18 mouse cellular contexts compared by ENCODE assay signal in the genomic region with DNA sequence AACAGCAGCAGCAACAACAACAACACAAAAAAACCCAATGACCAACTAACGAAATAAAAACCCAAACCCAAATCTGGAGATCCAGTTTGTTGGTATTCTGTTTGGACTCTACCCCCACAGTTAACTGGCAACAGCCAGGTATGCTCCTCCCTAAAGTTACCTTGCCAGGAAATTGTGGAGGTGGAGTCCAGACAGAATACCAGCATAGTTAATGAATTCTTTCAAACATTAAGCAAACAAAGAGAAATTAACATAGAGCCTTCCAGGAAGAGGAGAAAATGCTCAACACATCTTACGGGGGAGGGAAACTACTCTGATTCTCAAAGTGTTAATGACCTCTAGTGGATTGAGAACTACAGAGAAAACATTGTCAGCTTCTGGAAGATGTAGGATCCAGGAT.
DNase-seq lines count a peak whose midpoint lies in the region; ATAC-seq and TF ChIP-seq lines count a peak whose summit lies in the region.
"Had no signal": no experiment of that assay in that cellular context is flagged by ENCODE, and none has a peak within 500 bp of the region (broad histone marks: within the 10 kb centered on the region; RNA-seq: fewer than 3 reads in every experiment).

No protein-coding gene starts in this region.

- no peaks in the 10 kb centered on the region; the same call in 1 of the 2 replicates for H3K4me1 ChIP-seq in kidney, adult 2 months (ENCODE audit: control insufficient read depth, insufficient read depth, low read length)
- no peaks in the 10 kb centered on the region for H3K4me1 ChIP-seq in kidney, embryonic 16.5 days (ENCODE audit: insufficient read depth, low read length)
- no peaks in the 10 kb centered on the region for H3K4me1 ChIP-seq in liver, embryonic 11.5 days (replicated peaks; ENCODE audit: control insufficient read depth, insufficient read depth, low read length)
- H3K4me1 ChIP-seq: embryonic facial prominence, embryonic 10.5 days; heart, embryonic 13.5 days; hindbrain, embryonic 15.5 days had no signal

- no peaks in the 10 kb centered on the region for H3K27me3 ChIP-seq in kidney, adult 2 months (replicated peaks; ENCODE audit: control insufficient read depth, insufficient read depth, low read length)
- no peaks in the 10 kb centered on the region for H3K27me3 ChIP-seq in kidney, embryonic 16.5 days (ENCODE audit: insufficient read depth, low read length)
- H3K27me3 ChIP-seq in liver, embryonic 11.5 days (replicated peaks; ENCODE audit: control insufficient read depth, insufficient read depth, low read length) = no peaks in the 10 kb centered on the region
- H3K27me3 ChIP-seq: forebrain, embryonic 13.5 days; heart, embryonic 13.5 days; hindbrain, embryonic 15.5 days had no signal

- peak; percentile 82 for DNase-seq in kidney, adult 2 months
- DNase-seq in ES-CJ7 (ENCODE audit: low read depth, low spot score) (peak; percentile 81), R1 (ENCODE audit: low read depth, low spot score) (peak; percentile 86)
- DNase-seq in kidney, postnatal 36 days = peak; percentile 43 to 48
- DNase-seq in layer of hippocampus, adult 8-10 months (ENCODE audit: low spot score in 2 of 2) = no peak
- no peak for DNase-seq in liver, embryonic 11.5 days (ENCODE audit: low spot score)
- DNase-seq: adrenal gland, postnatal 10 days; cerebellum, adult 11-12 months; cerebellum, postnatal 10 days; forebrain, postnatal 0 days; gastrocnemius, postnatal 14 days; heart, postnatal 36 days had no signal

- no peak for TF ChIP-seq CTCF in kidney, adult 2 months (conservative IDR thresholded peaks at IDR 0.05; ENCODE audit: insufficient read depth, insufficient read length, low read depth, low read length)

- H3K36me3 ChIP-seq in kidney, adult 2 months (ENCODE audit: control insufficient read depth, insufficient read depth, low read length) = no peaks in the 10 kb centered on the region
- no peaks in the 10 kb centered on the region for H3K36me3 ChIP-seq in kidney, embryonic 16.5 days (ENCODE audit: insufficient read depth, low read length)
- H3K36me3 ChIP-seq in liver, embryonic 11.5 days (ENCODE audit: control insufficient read depth, insufficient read depth, low read length) = no peaks in the 10 kb centered on the region
- H3K36me3 ChIP-seq: embryonic facial prominence, embryonic 10.5 days; heart, embryonic 13.5 days; hindbrain, embryonic 15.5 days had no signal

- WGBS in kidney, adult 2 months = 28% methylated on average over 2 of the region's 2 CpGs
- WGBS in kidney, embryonic 16.5 days = 65% methylated on average over 2 of the region's 2 CpGs
- 66% methylated on average over 2 of the region's 2 CpGs for WGBS in liver, embryonic 11.5 days

- H3K9me3 ChIP-seq in kidney, embryonic 16.5 days (ENCODE audit: low read length) = no peaks in the 10 kb centered on the region
- no peaks in the 10 kb centered on the region for H3K9me3 ChIP-seq in liver, embryonic 11.5 days (ENCODE audit: control insufficient read depth, low read length)
- H3K9me3 ChIP-seq: embryonic facial prominence, embryonic 10.5 days; forebrain, embryonic 13.5 days; heart, embryonic 13.5 days; hindbrain, embryonic 15.5 days had no signal

- TF ChIP-seq POLR2A in kidney, adult 2 months (IDR thresholded peaks at IDR 0.05; ENCODE audit: low read depth, low read length) = no peak

- H3K9ac ChIP-seq in kidney, embryonic 16.5 days (replicated peaks; ENCODE audit: low read length) = no peak overlapping the region
- H3K9ac ChIP-seq in liver, embryonic 11.5 days (ENCODE audit: low read depth, low read length) = no peak overlapping the region
- H3K9ac ChIP-seq: forebrain, embryonic 13.5 days; forebrain, postnatal 0 days; heart, embryonic 13.5 days; hindbrain, embryonic 15.5 days had no signal

- H3K4me3 ChIP-seq in kidney, adult 2 months (ENCODE audit: insufficient read depth, low read depth, low read length) = no peak overlapping the region
- no peak overlapping the region for H3K4me3 ChIP-seq in kidney, embryonic 16.5 days (ENCODE audit: low read length)
- no peak overlapping the region for H3K4me3 ChIP-seq in liver, embryonic 11.5 days (ENCODE audit: low read depth, low read length)
- H3K4me3 ChIP-seq: embryonic facial prominence, embryonic 10.5 days; forebrain, embryonic 13.5 days; heart, embryonic 13.5 days; hindbrain, embryonic 15.5 days had no signal

- H3K27ac ChIP-seq in kidney, adult 2 months (ENCODE audit: insufficient read depth, low read depth, low read length) = no peak overlapping the region
- H3K27ac ChIP-seq in kidney, embryonic 16.5 days (ENCODE audit: low read length) = no peak overlapping the region
- no peak overlapping the region for H3K27ac ChIP-seq in liver, embryonic 11.5 days (ENCODE audit: low read depth, low read length)
- H3K27ac ChIP-seq: embryonic facial prominence, embryonic 10.5 days; forebrain, embryonic 13.5 days; heart, embryonic 13.5 days; hindbrain, embryonic 15.5 days had no signal

- H3K4me2 ChIP-seq in kidney, embryonic 16.5 days (replicated peaks; ENCODE audit: low read depth, low read length) = no peak overlapping the region
- H3K4me2 ChIP-seq in liver, embryonic 11.5 days = no peak overlapping the region
- H3K4me2 ChIP-seq: forebrain, embryonic 13.5 days; heart, embryonic 13.5 days; hindbrain, embryonic 15.5 days had no signal

- no peak for ATAC-seq in kidney, embryonic 16.5 days (ENCODE audit: low FRiP score, low TSS enrichment)
- ATAC-seq in liver, embryonic 11.5 days (replicated peaks; ENCODE audit: low FRiP score) = no peak
- ATAC-seq: forebrain, embryonic 13.5 days; forebrain, postnatal 0 days; Patski had no signal

Comparison
In these comparisons a context has a peak if more than half of its experiments do, and no peak if none do; other contexts are left out.
1. DNase-seq: peak in kidney, adult 2 months (single experiment), ES-CJ7 (single experiment), R1 (single experiment) and kidney, postnatal 36 days (2 of 2); none in layer of hippocampus, adult 8-10 months (0 of 2) and liver, embryonic 11.5 days (single experiment).